Comparison of ENCODE assay signal across 9 mouse cellular contexts in genomic region chr6:49264446-49264845, GRCm38 (mm10). TPM values are rescaled to one million over a fixed set of nuclear protein-coding genes. Genes with fewer than 3 reads are reported as not detected.
A peak's percentile ranks its signal among the peaks of the same experiment; 100 is the strongest.
DNase-seq lines count a peak whose midpoint lies in the region; ATAC-seq and TF ChIP-seq lines count a peak whose summit lies in the region.
"Not testable (repeated sequence)": the region's sequence is repeated elsewhere in the genome, so short reads cannot be mapped to it uniquely, and the experiment has no call there.
"Had no signal": no experiment of that assay in that cellular context is flagged by ENCODE, and none has a peak within 500 bp of the region (broad histone marks: within the 10 kb centered on the region; RNA-seq: fewer than 3 reads in every experiment).

No protein-coding gene starts in this region.

- peak overlapping the region; percentile 79 for H3K4me2 ChIP-seq in embryonic facial prominence, embryonic 14.5 days (ENCODE audit: low read depth, low read length)
- H3K4me2 ChIP-seq in hindbrain, embryonic 11.5 days (replicated peaks; ENCODE audit: low read depth, low read length): not testable (repeated sequence)
- peak overlapping the region; percentile 65 for H3K4me2 ChIP-seq in kidney, embryonic 15.5 days
- peak overlapping the region; percentile 68 for H3K4me2 ChIP-seq in liver, embryonic 15.5 days
- H3K4me2 ChIP-seq in midbrain, embryonic 15.5 days: peak overlapping the region; percentile 75; the same call in 1 of the 2 replicates

- 89% methylated on average over 7 of the region's 7 CpGs for WGBS in embryonic facial prominence, embryonic 14.5 days
- 90% methylated on average over 7 of the region's 7 CpGs for WGBS in hindbrain, embryonic 11.5 days
- 89% methylated on average over 7 of the region's 7 CpGs for WGBS in kidney, embryonic 15.5 days
- 65% methylated on average over 7 of the region's 7 CpGs for WGBS in liver, embryonic 15.5 days (ENCODE audit: insufficient replicate concordance)
- 87% methylated on average over 7 of the region's 7 CpGs for WGBS in midbrain, embryonic 15.5 days

- not testable (repeated sequence) for H3K9me3 ChIP-seq in embryonic facial prominence, embryonic 14.5 days (ENCODE audit: control insufficient read depth, low read length); hindbrain, embryonic 11.5 days (ENCODE audit: control insufficient read depth, low read length); kidney, embryonic 15.5 days (replicated peaks); liver, embryonic 15.5 days (replicated peaks); midbrain, embryonic 15.5 days

- H3K4me1 ChIP-seq in embryonic facial prominence, embryonic 14.5 days (ENCODE audit: control insufficient read depth, insufficient read depth, low read length): peaks cover 14% of the 10 kb centered on the region
- H3K4me1 ChIP-seq in hindbrain, embryonic 11.5 days (replicated peaks; ENCODE audit: control insufficient read depth, insufficient read depth, low read length); testis, adult 2 months (ENCODE audit: control insufficient read depth, insufficient read depth, low read length): not testable (repeated sequence)
- H3K4me1 ChIP-seq in kidney, embryonic 15.5 days: peaks cover 23% of the 10 kb centered on the region
- peaks cover 30% of the 10 kb centered on the region for H3K4me1 ChIP-seq in liver, embryonic 15.5 days (replicated peaks)
- H3K4me1 ChIP-seq in midbrain, embryonic 15.5 days: peaks cover 26% of the 10 kb centered on the region

- H3K4me3 ChIP-seq in embryonic facial prominence, embryonic 14.5 days (ENCODE audit: low read depth, low read length): peak overlapping the region; percentile 71
- H3K4me3 ChIP-seq in gastrocnemius, adult 2 months: peak overlapping the region; percentile 81
- not testable (repeated sequence) for H3K4me3 ChIP-seq in hindbrain, embryonic 11.5 days (ENCODE audit: low read depth, low read length)
- 0 out of 2 replicates have a peak overlapping the region, but pooled peaks have one; percentile 96 for H3K4me3 ChIP-seq in kidney, embryonic 15.5 days (replicated peaks)
- peak overlapping the region; percentile 80; the same call in 1 of the 2 replicates for H3K4me3 ChIP-seq in liver, embryonic 15.5 days (replicated peaks)
- peak overlapping the region; percentile 100; the same call in 1 of the 2 replicates for H3K4me3 ChIP-seq in midbrain, embryonic 15.5 days
- peak overlapping the region; percentile 99 for H3K4me3 ChIP-seq in testis, adult 2 months (ENCODE audit: control insufficient read depth, low read depth, low read length)

- intact Hi-C loops in gastrocnemius, adult 2 months (cut with DNase I): loop anchor here (5.0 kb wide), 3 partner anchors 37 to 1908 kb away; partner anchors contain the start of gene Malsu1

- not testable (repeated sequence) for TF ChIP-seq CTCF in gastrocnemius, adult 2 months (IDR thresholded peaks at IDR 0.05); testis, adult 2 months (IDR thresholded peaks at IDR 0.05; ENCODE audit: control insufficient read depth, insufficient read depth, insufficient replicate concordance, low read depth, low read length)

- H3K9ac ChIP-seq in embryonic facial prominence, embryonic 14.5 days (ENCODE audit: low read depth, low read length): peak overlapping the region; percentile 91
- not testable (repeated sequence) for H3K9ac ChIP-seq in hindbrain, embryonic 11.5 days (ENCODE audit: low read depth, low read length); kidney, embryonic 15.5 days; midbrain, embryonic 15.5 days
- peak overlapping the region; percentile 100 for H3K9ac ChIP-seq in liver, embryonic 15.5 days

- TF ChIP-seq POLR2A in testis, adult 2 months (IDR thresholded peaks at IDR 0.05; ENCODE audit: control insufficient read depth, low read depth, low read length): not testable (repeated sequence)

- H3K36me3 ChIP-seq in embryonic facial prominence, embryonic 14.5 days (ENCODE audit: control insufficient read depth, insufficient read depth, low read length); hindbrain, embryonic 11.5 days (ENCODE audit: control insufficient read depth, insufficient read depth, low read length); kidney, embryonic 15.5 days; liver, embryonic 15.5 days (replicated peaks); midbrain, embryonic 15.5 days (replicated peaks); testis, adult 2 months (ENCODE audit: control insufficient read depth, insufficient read depth, low read length): not testable (repeated sequence)

- H3K27ac ChIP-seq in embryonic facial prominence, embryonic 14.5 days (replicated peaks; ENCODE audit: low read depth, low read length): peak overlapping the region; percentile 98; the same call in 1 of the 2 replicates
- peak overlapping the region; percentile 98; the same call in 1 of the 2 replicates for H3K27ac ChIP-seq in gastrocnemius, adult 2 months
- H3K27ac ChIP-seq in hindbrain, embryonic 11.5 days (ENCODE audit: low read depth, low read length); kidney, embryonic 15.5 days; testis, adult 2 months (ENCODE audit: control insufficient read depth, insufficient read depth, low read depth, low read length): not testable (repeated sequence)
- 0 out of 2 replicates have a peak overlapping the region, but pooled peaks have one; percentile 96 for H3K27ac ChIP-seq in liver, embryonic 15.5 days (replicated peaks)
- H3K27ac ChIP-seq in midbrain, embryonic 15.5 days: peak overlapping the region; percentile 99

- H3K27me3 ChIP-seq in embryonic facial prominence, embryonic 14.5 days (replicated peaks; ENCODE audit: control insufficient read depth, insufficient read depth, low read length); hindbrain, embryonic 11.5 days (ENCODE audit: control insufficient read depth, insufficient read depth, low read length); kidney, embryonic 15.5 days; liver, embryonic 15.5 days; midbrain, embryonic 15.5 days (replicated peaks); testis, adult 2 months (ENCODE audit: control insufficient read depth, insufficient read depth, low read length): not testable (repeated sequence)

- peak; percentile 18 for DNase-seq in cerebellum, adult 11 months
- not testable (repeated sequence) for DNase-seq in embryonic facial prominence, embryonic 14.5 days (ENCODE audit: low spot score); gastrocnemius, adult 2 months; hindbrain, embryonic 11.5 days (ENCODE audit: low spot score)

- not testable (repeated sequence) for ATAC-seq in embryonic facial prominence, embryonic 14.5 days (ENCODE audit: low read depth); kidney, embryonic 15.5 days (replicated peaks; ENCODE audit: low FRiP score); liver, embryonic 15.5 days (ENCODE audit: insufficient read depth)
- ATAC-seq in hindbrain, embryonic 11.5 days (ENCODE audit: low FRiP score): 0 out of 2 replicates have a peak, but pooled peaks have one; percentile 4
- ATAC-seq in midbrain, embryonic 15.5 days (replicated peaks): 0 out of 2 replicates have a peak, but pooled peaks have one; percentile 2

RNA-seq across cellular contexts. Expression of gene Tra2a, which starts 0.6 kb away (rescaled TPM):
- 39.6 and 40.6 TPM in 2 replicates for polyA plus RNA-seq in embryonic facial prominence, embryonic 14.5 days (2014; fragmentation: Nextera tagmentation; extraction: Ambion mirVana)
- total RNA-seq in gastrocnemius, adult 2 months (2021): 10 to 100 TPM; 15.0 to 30.8 TPM
- polyA plus RNA-seq in hindbrain, embryonic 11.5 days (2014; fragmentation: Nextera tagmentation; extraction: Ambion mirVana): 56.7 and 82.9 TPM in 2 replicates
- 122 and 130 TPM in 2 replicates for polyA plus RNA-seq in kidney, embryonic 15.5 days (2015; fragmentation: Nextera tagmentation; extraction: Ambion mirVana)
- polyA plus RNA-seq in liver, embryonic 15.5 days (2015; fragmentation: Nextera tagmentation; extraction: Ambion mirVana): 41.2 and 42.3 TPM in 2 replicates
- 123 and 128 TPM in 2 replicates for polyA plus RNA-seq in midbrain, embryonic 15.5 days (2015; fragmentation: Nextera tagmentation; extraction: Ambion mirVana)
- 36.2 and 45.4 TPM in 2 replicates for polyA plus RNA-seq in testis, adult 2 months (2012; rRNA removed)

RNA-seq across cellular contexts. Expression of gene Igf2bp3, which starts 49.7 kb away (rescaled TPM):
- polyA plus RNA-seq in embryonic facial prominence, embryonic 14.5 days (2014; fragmentation: Nextera tagmentation; extraction: Ambion mirVana): 49.4 and 61.6 TPM in 2 replicates
- under 1 TPM; 0.06 to 0.13 TPM for total RNA-seq in gastrocnemius, adult 2 months (2021)
- 132 and 133 TPM in 2 replicates for polyA plus RNA-seq in hindbrain, embryonic 11.5 days (2014; fragmentation: Nextera tagmentation; extraction: Ambion mirVana)
- polyA plus RNA-seq in kidney, embryonic 15.5 days (2015; fragmentation: Nextera tagmentation; extraction: Ambion mirVana): 46.2 and 49.7 TPM in 2 replicates
- polyA plus RNA-seq in liver, embryonic 15.5 days (2015; fragmentation: Nextera tagmentation; extraction: Ambion mirVana): 16.3 and 18.5 TPM in 2 replicates
- polyA plus RNA-seq in midbrain, embryonic 15.5 days (2015; fragmentation: Nextera tagmentation; extraction: Ambion mirVana): 25.2 and 26.9 TPM in 2 replicates
- 68.9 and 76.0 TPM in 2 replicates for polyA plus RNA-seq in testis, adult 2 months (2012; rRNA removed)
- total RNA-seq: heart, adult 18-20 months had no signal

RNA-seq across cellular contexts. Expression of gene Ccdc126, which starts 54.6 kb away (rescaled TPM):
- 10.9 and 12.5 TPM in 2 replicates for polyA plus RNA-seq in embryonic facial prominence, embryonic 14.5 days (2014; fragmentation: Nextera tagmentation; extraction: Ambion mirVana)
- 1 to 10 TPM; 1.9 to 2.4 TPM for total RNA-seq in gastrocnemius, adult 2 months (2021)
- polyA plus RNA-seq in hindbrain, embryonic 11.5 days (2014; fragmentation: Nextera tagmentation; extraction: Ambion mirVana): 8.0 and 8.5 TPM in 2 replicates
- polyA plus RNA-seq in kidney, embryonic 15.5 days (2015; fragmentation: Nextera tagmentation; extraction: Ambion mirVana): 11.4 and 12.8 TPM in 2 replicates
- 2.4 and 2.5 TPM in 2 replicates for polyA plus RNA-seq in liver, embryonic 15.5 days (2015; fragmentation: Nextera tagmentation; extraction: Ambion mirVana)
- 8.5 and 9.6 TPM in 2 replicates for polyA plus RNA-seq in midbrain, embryonic 15.5 days (2015; fragmentation: Nextera tagmentation; extraction: Ambion mirVana)
- 2.1 and 2.2 TPM in 2 replicates for polyA plus RNA-seq in testis, adult 2 months (2012; rRNA removed)
